Mouse (Mus musculus) lung, postnatal 0 days (tissue): ENCODE data around the gene Sf3b2. TPM values are rescaled to one million over a fixed set of nuclear protein-coding genes. Genes with fewer than 3 reads are reported as not detected.

Experiments
- ATAC-seq: fragments of 200-750 bp; cut with Nextera tagmentation; 2 replicates; pipeline ENCODE4 v1.8.0; 2017; ENCODE audit warnings: moderate library complexity
- DNase-seq: peaks from one replicate; pipeline ENCODE4 v3.0.0-alpha.2; 2016; ENCODE audit warnings: low spot score
- H3K27ac ChIP-seq: fragments of 300-500 bp; sonication (generic); 2 replicates; pipeline ENCODE4 v1.5.1; 2014; ENCODE audit warnings: antibody characterized with exemption, mild to moderate bottlenecking, low read length, mixed read lengths
- H3K27me3 ChIP-seq: fragments of 300-500 bp; sonication (generic); replicated peaks from 2 replicates; pipeline ENCODE4 v1.6.1; 2014; ENCODE audit warnings: low read length, mixed read lengths; ENCODE audit not compliant: insufficient read depth
- H3K36me3 ChIP-seq: fragments of 300-500 bp; sonication (generic); 2 replicates; pipeline ENCODE4 v1.6.1; 2014; ENCODE audit warnings: low read length, mixed read lengths; ENCODE audit not compliant: insufficient read depth
- H3K4me1 ChIP-seq: fragments of 300-500 bp; sonication (generic); 2 replicates; pipeline ENCODE4 v1.6.1; 2014; ENCODE audit warnings: antibody characterized with exemption, low read depth, low read length, mixed read lengths; ENCODE audit not compliant: insufficient read depth
- H3K4me2 ChIP-seq: fragments of 300-500 bp; sonication (generic); replicated peaks from 2 replicates; pipeline ENCODE4 v1.6.1; 2014; ENCODE audit warnings: low read depth, mild to moderate bottlenecking, low read length, moderate library complexity, mixed read lengths
- H3K4me3 ChIP-seq: fragments of 300-500 bp; sonication (generic); 2 replicates; pipeline ENCODE4 v1.5.1; 2014; ENCODE audit warnings: low read depth, low read length
- H3K9ac ChIP-seq: fragments of 300-500 bp; sonication (generic); replicated peaks from 2 replicates; pipeline ENCODE4 v1.6.1; 2014; ENCODE audit warnings: low read depth, mild to moderate bottlenecking
- H3K9me3 ChIP-seq: fragments of 300-500 bp; sonication (generic); 2 replicates; pipeline ENCODE4 v1.6.1; 2016; ENCODE audit warnings: low read length, mixed read lengths
- CTCF ChIP-seq: IDR thresholded peaks from 2 replicates; pipeline ENCODE4 v1.5.1; 2016; ENCODE audit warnings: antibody characterized with exemption, mild to moderate bottlenecking
- EP300 ChIP-seq: IDR thresholded peaks from 2 replicates; pipeline ENCODE4 v1.6.1; 2016; ENCODE audit warnings: antibody characterized with exemption, mild to moderate bottlenecking, control low read depth
- WGBS: fragments of 180-500 bp; shearing (Covaris S2); extraction: QIAGEN DNeasy Blood & Tissue Kit; methylation state at CpG from one replicate; pipeline ENCODE4 v1.1.7; 2014; 5-methylcytosine and 5-hydroxymethylcytosine counted together
- polyA plus RNA-seq: library from polyadenylated mRNA; unstranded; fragments of >200 nt; fragmentation: Nextera tagmentation; extraction: Ambion mirVana; gene quantifications from 2 replicates; pipeline ENCODE4 v1.2.1, GENCODE M21; 2015

The Sf3b2 gene
- polyA plus RNA-seq = 200 TPM in 2 replicates

DNA sequence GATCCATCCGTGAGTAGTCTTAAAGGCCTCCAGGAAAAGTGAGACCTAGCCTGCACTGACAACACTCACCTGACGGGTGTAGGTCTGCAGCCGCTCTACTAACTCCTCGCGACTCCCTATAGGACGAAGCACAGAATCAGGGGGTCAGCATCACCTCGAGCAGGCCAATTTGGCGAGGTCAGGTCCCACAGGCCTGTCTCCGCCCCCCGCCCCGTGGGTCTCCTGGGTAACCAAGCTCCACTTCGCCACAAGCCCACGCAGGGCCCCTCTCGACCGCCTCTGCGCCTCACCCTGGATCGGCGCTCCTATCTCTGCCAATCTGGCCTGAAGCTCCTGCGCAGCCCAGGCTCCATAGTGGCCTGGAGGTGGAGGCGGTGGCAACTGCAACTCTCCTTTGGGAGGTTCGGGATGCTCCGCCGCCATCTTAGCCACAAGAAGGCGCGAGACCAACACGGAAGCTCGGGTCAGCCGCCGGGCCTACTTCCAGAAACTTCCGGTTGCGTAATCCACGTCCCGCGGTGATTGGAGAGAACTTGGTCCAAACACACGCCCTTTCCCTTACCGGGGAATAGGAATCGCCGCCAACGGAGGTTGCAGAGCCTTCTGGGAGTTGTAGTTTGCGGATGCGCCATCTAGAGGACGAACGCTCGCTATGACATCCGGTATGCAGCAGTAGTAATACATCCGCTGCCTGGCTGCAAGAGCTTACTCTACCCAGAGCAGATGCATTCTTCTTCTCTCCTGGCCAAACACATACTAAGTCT lies at the start of gene Sf3b2:
TSS of gene Sf3b2 (minus strand) at position 484 of the 764 bp plus-strand sequence.
- Histone ChIP-seq H3K27me3 (no peaks in the 10 kb centered on the region), H3K9me3 (no peaks in the 10 kb centered on the region), H3K27ac (peak within 1 kb of the TSS; percentile 65), H3K36me3 (peaks cover 18% of the 10 kb centered on the region), H3K4me1 (peaks cover 17% of the 10 kb centered on the region; the same call in 1 of the 2 replicates), H3K9ac (peak within 1 kb of the TSS; percentile 52), H3K4me2 (peak within 1 kb of the TSS; percentile 66), H3K4me3 (peak within 1 kb of the TSS; percentile 68)
- ATAC-seq (peak; percentile 98), DNase-seq (peak; percentile 100)
- TF ChIP-seq CTCF = peak; percentile 84
- TF ChIP-seq EP300 = peak; percentile 75
- under 1% methylated on average over 42 of the region's 46 CpGs for WGBS

DNA sequence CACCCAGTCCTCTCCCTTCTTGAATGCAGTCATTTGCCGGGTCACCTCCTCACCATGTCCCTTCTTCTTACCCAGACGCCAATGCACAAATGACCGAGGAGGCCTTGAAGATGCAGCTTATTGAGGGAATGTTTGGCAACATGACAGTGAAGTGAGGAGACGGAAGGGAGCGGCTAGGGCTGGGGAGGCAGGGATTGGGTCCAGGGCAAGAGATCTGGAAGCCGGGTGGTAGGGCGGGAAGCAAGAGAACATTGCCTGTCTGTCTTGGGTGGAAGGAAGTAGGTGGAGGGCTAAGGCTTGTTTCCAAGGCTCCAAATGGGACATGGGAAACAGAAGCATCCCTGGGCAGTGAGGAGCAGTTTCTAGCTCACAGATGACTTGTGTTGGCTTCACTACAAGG lies 46.1 kb upstream of the Sf3b2 start:
- Histone ChIP-seq H3K27me3 (no peaks in the 10 kb centered on the region), H3K4me3 (no peak overlapping the region), H3K4me1 (no peaks in the 10 kb centered on the region), H3K4me2 (no peak overlapping the region), H3K9me3 (no peaks in the 10 kb centered on the region), H3K36me3 (no peaks in the 10 kb centered on the region), H3K9ac (no peak overlapping the region), H3K27ac (no peak overlapping the region)
- WGBS = 88% methylated on average over 7 of the region's 7 CpGs
- TF ChIP-seq CTCF (no peak), EP300 (no peak)
- ATAC-seq (no peak), DNase-seq (no peak)

DNA sequence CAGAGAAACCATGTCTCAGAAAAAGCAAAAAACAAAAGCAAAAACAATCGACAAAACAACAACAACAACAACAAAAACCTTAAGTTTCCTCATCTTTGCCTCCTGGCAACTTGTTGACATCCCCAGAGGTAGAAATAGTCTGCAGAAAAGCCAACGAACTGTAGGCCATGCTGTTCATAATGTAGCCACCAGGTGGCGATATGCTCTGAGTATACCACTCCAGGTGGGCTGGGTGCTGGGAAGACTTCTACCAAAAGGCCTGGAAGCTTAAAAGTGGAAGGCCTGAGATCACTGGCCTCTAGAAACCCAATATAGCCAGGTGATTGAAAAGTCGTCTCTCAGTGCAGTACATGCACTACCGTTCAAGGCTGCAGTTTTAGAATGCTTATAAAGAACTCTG lies 42.7 kb upstream of the Sf3b2 start:
- ATAC-seq = 0 out of 2 replicates have a peak, but pooled peaks have one; percentile 30
- no peaks in the 10 kb centered on the region for H3K9me3 ChIP-seq
- no peak overlapping the region for H3K27ac ChIP-seq
- DNase-seq = peak; percentile 76
- TF ChIP-seq EP300 = no peak
- TF ChIP-seq CTCF = peak; percentile 91
- no peaks in the 10 kb centered on the region for H3K27me3 ChIP-seq
- 10% methylated on average over 5 of the region's 5 CpGs for WGBS
- H3K4me3 ChIP-seq = no peak overlapping the region
- no peaks in the 10 kb centered on the region for H3K36me3 ChIP-seq
- H3K9ac ChIP-seq = no peak overlapping the region
- no peaks in the 10 kb centered on the region for H3K4me1 ChIP-seq
- no peak overlapping the region for H3K4me2 ChIP-seq

DNA sequence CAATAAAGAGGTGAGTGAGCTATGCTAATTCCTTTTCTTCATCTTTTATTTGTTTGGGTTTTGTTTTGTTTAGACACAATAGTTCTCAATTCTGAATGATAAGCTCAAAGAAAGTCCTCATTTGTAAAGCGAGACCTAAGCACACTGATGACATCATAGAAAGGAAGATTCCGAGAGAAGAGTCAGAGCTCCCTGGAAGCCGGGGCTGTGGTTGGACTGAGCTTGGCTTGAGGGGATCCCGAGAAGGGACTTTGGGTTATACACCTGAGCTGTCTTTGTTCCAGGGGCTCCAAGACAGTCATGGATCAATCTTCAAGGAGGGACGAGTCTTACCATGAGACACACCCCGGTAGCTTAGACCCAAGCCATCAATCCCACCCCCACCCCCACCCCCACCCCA lies 40.2 kb upstream of the Sf3b2 start, which contains the start of gene Catsper1:
TSS of gene Catsper1 (plus strand) at position 301 of the 400 bp plus-strand sequence.
- DNase-seq (no peak), ATAC-seq (no peak)
- no peak for TF ChIP-seq EP300
- TF ChIP-seq CTCF = no peak
- H3K4me3 ChIP-seq = no peak within 1 kb of the TSS
- H3K9me3 ChIP-seq = no peaks in the 10 kb centered on the region
- H3K36me3 ChIP-seq = no peaks in the 10 kb centered on the region
- no peak within 1 kb of the TSS for H3K9ac ChIP-seq
- no peak within 1 kb of the TSS for H3K4me2 ChIP-seq
- 84% methylated on average over 6 of the region's 6 CpGs for WGBS
- H3K27ac ChIP-seq = no peak within 1 kb of the TSS
- no peaks in the 10 kb centered on the region for H3K4me1 ChIP-seq
- no peaks in the 10 kb centered on the region for H3K27me3 ChIP-seq

DNA sequence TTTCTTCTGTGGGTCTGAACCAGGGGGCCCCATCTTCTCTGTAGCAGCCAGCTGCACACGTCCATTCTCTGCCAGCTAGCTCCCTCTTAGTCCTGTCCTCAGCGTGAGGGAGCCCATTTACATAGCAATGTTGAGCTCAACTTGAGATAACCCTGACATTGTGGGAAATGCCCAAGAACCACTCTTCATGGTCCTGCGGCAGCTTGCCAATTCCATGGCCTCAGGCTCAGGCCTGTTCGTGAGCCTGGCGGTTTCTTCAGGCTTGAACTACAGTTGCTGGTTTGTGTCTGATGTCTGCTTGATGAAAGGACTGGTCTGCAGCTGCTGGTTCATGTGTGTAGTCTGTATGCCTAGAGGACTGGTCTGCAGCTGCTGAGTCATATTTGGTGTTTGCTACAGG lies 39.5 kb upstream of the Sf3b2 start:
- H3K27me3 ChIP-seq = no peaks in the 10 kb centered on the region
- H3K27ac ChIP-seq = no peak overlapping the region
- no peak overlapping the region for H3K9ac ChIP-seq
- DNase-seq = no peak
- H3K4me1 ChIP-seq = no peaks in the 10 kb centered on the region
- WGBS = 57% methylated on average over 5 of the region's 5 CpGs
- H3K4me2 ChIP-seq = no peak overlapping the region
- ATAC-seq = no peak
- no peak for TF ChIP-seq EP300
- TF ChIP-seq CTCF = no peak
- H3K4me3 ChIP-seq = no peak overlapping the region
- H3K9me3 ChIP-seq = no peaks in the 10 kb centered on the region
- H3K36me3 ChIP-seq = no peaks in the 10 kb centered on the region

DNA sequence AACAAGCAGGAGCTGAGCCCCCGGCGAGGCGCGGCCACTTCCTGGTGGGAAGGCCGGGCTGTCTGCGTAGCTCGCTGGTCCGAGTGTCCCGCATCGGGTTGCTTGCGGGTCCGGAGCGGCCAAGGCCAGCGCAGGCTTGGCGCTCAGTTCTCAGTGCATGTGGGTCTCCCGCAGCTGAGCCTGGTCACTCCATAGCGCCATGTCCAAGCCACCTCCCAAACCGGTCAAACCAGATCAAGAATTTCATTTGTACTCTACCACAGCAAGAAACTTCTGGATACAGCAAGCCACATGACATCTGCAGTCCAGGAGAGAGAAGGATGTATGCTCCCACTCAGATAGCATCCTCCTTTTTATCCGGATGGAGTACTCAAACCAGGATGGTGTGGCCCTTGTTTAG lies 32.7 kb upstream of the Sf3b2 start:
- H3K27me3 ChIP-seq = no peaks in the 10 kb centered on the region
- ATAC-seq (no peak), DNase-seq (peak; percentile 31)
- H3K4me3 ChIP-seq = no peak overlapping the region
- no peak overlapping the region for H3K27ac ChIP-seq
- TF ChIP-seq EP300 (no peak), CTCF (no peak)
- H3K4me1 ChIP-seq = no peaks in the 10 kb centered on the region
- WGBS = 55% methylated on average over 19 of the region's 19 CpGs
- no peaks in the 10 kb centered on the region for H3K36me3 ChIP-seq
- no peak overlapping the region for H3K9ac ChIP-seq
- no peak overlapping the region for H3K4me2 ChIP-seq
- no peaks in the 10 kb centered on the region for H3K9me3 ChIP-seq
